Mouse (Mus musculus) cerebellum, postnatal 36 days (tissue): ENCODE data around the gene Gm10840.

ENCODE experiments used
- DNase-seq, 2 experiments: peaks; one replicate each; pipeline ENCODE4 v3.0.0; 2021 to 2022; ENCODE audit warnings: mixed read lengths in 2 of 2

The Gm10840 gene

GRCm38 (mm10) chr11:106159921-106160840 is 469 bp upstream of the Gm10840 start:
- DNase-seq = peak; percentile 84 to 90

- no peak for DNase-seq
Observed at GRCm38 (mm10) chr11:106162237-106162636, 1.6 kb downstream of the Gm10840 start.

GRCm38 (mm10) chr11:106163546-106163945 is 2.9 kb downstream of the Gm10840 start:
- DNase-seq = no peak

GRCm38 (mm10) chr11:106164601-106165180 is 4.0 kb downstream of the Gm10840 start:
- DNase-seq = no peak

GRCm38 (mm10) chr11:106167435-106167834 is 6.8 kb downstream of the Gm10840 start:
- DNase-seq = no peak

GRCm38 (mm10) chr11:106170807-106171206 is 10.2 kb downstream of the Gm10840 start:
- no peak for DNase-seq

GRCm38 (mm10) chr11:106173228-106173627 is 12.6 kb downstream of the Gm10840 start:
- no peak for DNase-seq

- peak; percentile 58 to 70 for DNase-seq
Observed at GRCm38 (mm10) chr11:106174372-106174771, 13.7 kb downstream of the Gm10840 start.

GRCm38 (mm10) chr11:106175081-106175480 is 14.4 kb downstream of the Gm10840 start:
- DNase-seq = peak; percentile 63 to 76

GRCm38 (mm10) chr11:106176372-106176771 is 15.7 kb downstream of the Gm10840 start:
- DNase-seq = no peak

GRCm38 (mm10) chr11:106178036-106178782 is 17.6 kb downstream of the Gm10840 start:
- DNase-seq = no peak

GRCm38 (mm10) chr11:106179711-106180448 is 19.2 kb downstream of the Gm10840 start:
- DNase-seq = peak; percentile 66 to 73

- DNase-seq = no peak
Observed at GRCm38 (mm10) chr11:106180449-106180801, 19.8 kb downstream of the Gm10840 start.

GRCm38 (mm10) chr11:106187326-106187725 is 26.7 kb downstream of the Gm10840 start:
- DNase-seq = no peak

- no peak for DNase-seq
Observed at GRCm38 (mm10) chr11:106191716-106192115, 31.1 kb downstream of the Gm10840 start.

GRCm38 (mm10) chr11:106192241-106192640 is 31.6 kb downstream of the Gm10840 start:
- DNase-seq = no peak

- no peak for DNase-seq
Observed at GRCm38 (mm10) chr11:106192657-106193370, 32.2 kb downstream of the Gm10840 start.

- peak; percentile 94 to 97 for DNase-seq
Observed at GRCm38 (mm10) chr11:106193371-106194154, 32.9 kb downstream of the Gm10840 start.

- DNase-seq = no peak
Observed at GRCm38 (mm10) chr11:106194155-106194541, 33.5 kb downstream of the Gm10840 start.

- DNase-seq = no peak
Observed at GRCm38 (mm10) chr11:106194891-106195290, 34.2 kb downstream of the Gm10840 start.

GRCm38 (mm10) chr11:106195341-106195740 is 34.7 kb downstream of the Gm10840 start:
- DNase-seq = no peak
